Mouse (Mus musculus) left cerebral cortex, postnatal 10 days (tissue): ENCODE results near the gene E330034G19Rik. TPM values are rescaled to one million over a fixed set of nuclear protein-coding genes. Genes with fewer than 3 reads are reported as not detected.
"Not testable (repeated sequence)": the region's sequence is repeated elsewhere in the genome, so short reads cannot be mapped to it uniquely, and the experiment has no call there.

Experiments used
- DNase-seq, 2 experiments: peaks; one replicate each; pipeline ENCODE4 v3.0.0; 2021 to 2022; ENCODE audit warnings: low spot score in 2 of 2, mixed read lengths in 1 of 2; ENCODE audit errors: extremely low spot score in 1 of 2
- intact Hi-C: fragments of 180-260 bp; cut with DNase I; formaldehyde crosslinking; loops from one replicate; pipeline ENCODE4 v1.15.1; 2025
- total RNA-seq, 2 experiments: library from RNA; stranded (reverse); gene quantifications; 2 replicates each; pipeline ENCODE4 v1.2.3; 2021

The E330034G19Rik gene
- total RNA-seq, 2 experiments from 2014 or later = not detected

DNA sequence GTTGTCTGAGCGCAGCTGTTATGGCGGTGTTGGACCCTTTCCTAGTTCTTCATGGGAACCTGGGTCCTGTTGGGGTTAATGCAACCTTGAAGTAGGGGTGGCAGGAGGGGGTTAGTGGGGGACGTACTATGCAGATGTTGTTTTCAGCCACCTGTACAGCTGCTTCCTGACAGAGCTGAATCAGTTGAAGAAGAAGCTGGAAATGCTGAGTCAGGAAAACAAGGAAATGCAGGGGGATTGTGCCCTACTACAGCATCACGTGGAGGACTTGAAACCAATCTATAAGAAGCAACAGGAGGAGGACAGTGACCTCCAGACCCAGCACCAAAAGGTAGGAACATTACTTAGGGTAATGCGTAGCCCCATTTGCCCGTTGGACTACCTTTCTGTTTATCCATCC lies 13.7 kb downstream of the E330034G19Rik start:
- DNase-seq = no peak
- intact Hi-C loops = no loop called here

DNA sequence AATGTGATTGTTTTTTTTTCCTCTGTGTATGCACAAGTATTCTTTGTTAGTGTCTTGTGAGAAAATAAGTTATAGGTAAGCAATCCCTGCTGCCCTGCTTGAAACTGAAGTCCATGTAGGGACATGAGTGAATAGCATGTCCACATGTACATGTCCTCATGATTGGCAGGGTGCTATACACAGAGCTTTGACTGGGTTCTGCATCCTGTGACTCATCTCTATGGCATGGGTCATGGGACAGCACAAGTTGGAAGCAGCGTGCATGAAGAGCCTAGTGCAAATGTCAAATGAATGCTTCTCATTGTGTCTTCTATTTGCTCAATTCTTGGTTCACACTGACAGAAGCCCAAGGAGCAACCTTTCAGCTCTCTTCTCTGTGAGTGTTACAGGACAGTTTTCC lies 14.1 kb downstream of the E330034G19Rik start:
- DNase-seq = no peak
- intact Hi-C loops = no loop called here

DNA sequence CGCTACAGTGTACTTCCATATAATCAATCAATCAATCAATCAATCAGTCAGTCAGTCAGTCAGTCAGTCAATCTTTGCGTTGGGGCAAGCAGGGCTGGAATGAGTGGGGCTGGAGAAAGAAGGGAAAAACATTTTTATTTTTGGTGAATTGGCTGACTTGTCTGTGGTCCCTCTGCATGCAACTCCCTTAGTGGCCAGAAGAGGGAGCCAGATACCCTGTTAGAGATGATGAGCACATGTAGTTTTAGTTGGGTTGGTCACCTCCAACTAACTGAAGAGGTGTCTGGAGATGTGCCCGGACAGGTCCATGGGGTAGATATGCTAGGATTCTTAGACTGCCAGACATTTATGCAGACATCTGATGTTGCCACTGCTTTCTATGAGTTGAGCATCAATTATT lies 18.1 kb downstream of the E330034G19Rik start:
- peak; percentile 59 to 68 for DNase-seq
- intact Hi-C loops = no loop called here

DNA sequence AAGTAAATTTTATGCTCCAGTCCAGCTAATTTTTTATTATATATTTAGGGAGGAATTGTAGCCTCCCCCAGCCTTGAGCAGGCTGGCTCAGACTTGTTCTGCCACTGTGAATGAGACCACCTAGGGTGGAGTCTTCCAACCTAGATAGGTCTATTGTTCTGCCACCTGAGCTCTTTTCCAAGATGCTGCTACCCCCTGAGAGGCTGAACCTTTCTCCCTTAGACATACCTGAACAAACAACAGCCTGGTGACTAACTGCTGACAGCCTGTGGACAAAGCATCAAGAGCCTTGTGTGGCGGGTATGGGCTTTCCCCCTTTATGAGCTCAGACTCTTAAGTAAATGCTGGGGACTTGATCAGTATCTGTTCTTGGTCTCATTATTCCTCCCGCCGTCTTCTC lies 54.0 kb downstream of the E330034G19Rik start:
- DNase-seq, intact Hi-C loops: not testable (repeated sequence)

DNA sequence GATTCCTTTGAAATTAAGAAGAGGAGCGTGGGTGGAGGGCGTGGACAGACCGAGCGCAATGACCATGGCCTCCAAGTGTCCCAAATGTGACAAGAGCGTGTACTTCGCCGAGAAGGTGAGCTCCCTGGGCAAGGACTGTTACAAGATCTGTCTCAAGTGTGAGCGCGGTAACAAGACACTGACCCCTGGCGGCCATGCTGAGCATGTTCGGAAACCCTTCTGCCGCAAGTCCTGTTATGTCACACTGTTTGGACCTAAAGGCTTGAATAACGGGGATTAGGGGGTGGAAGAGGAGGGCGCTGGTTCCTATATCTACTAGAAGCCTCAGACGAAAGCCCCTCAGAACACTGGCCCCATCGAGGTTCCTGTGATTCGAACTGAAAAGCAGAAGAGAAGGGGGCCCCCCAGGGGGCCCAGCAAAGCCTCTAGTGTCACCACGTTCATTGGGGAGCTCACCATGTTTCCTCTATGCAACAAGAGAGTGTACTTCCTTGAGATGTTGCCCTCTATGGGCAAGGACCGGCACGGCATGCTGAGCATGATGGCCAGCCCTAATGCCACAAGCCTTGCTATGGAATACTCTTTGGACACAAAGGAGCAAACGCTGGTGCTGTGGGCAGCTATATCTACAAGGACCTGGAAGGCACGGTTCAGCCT lies 65.4 kb downstream of the E330034G19Rik start:
- intact Hi-C loops = no loop called here
- peak; percentile 13 to 43 for DNase-seq

Other genes with a start within 250 kb of the E330034G19Rik start
- gene Dlg5, start 47.3 kb upstream of the E330034G19Rik start, total RNA-seq = 10 to 100 TPM; 52.3 to 57.3 TPM
- gene Polr3a, start 193.8 kb downstream of the E330034G19Rik start, total RNA-seq = 10 to 100 TPM; 29.2 to 34.8 TPM
- 100 to 1,000 TPM; 926 to 937 TPM for gene Rps24, start 193.9 kb downstream of the E330034G19Rik start, total RNA-seq